Mouse (Mus musculus) spleen, adult 2 months (tissue): ENCODE results near the gene Dnah2.

Source experiments
- CTCF ChIP-seq: fragments of 200-500 bp; IDR thresholded peaks from 2 replicates; pipeline ENCODE4 v1.5.1; 2011; ENCODE audit warnings: mild to moderate bottlenecking, inconsistent platforms; ENCODE audit not compliant: insufficient read depth, insufficient read length, insufficient replicate concordance; ENCODE audit errors: extremely low read depth
- POLR2A ChIP-seq: fragments of 200-500 bp; IDR thresholded peaks from 2 replicates; pipeline ENCODE4 v1.6.1; 2011; ENCODE audit warnings: low read depth, low read length, inconsistent platforms

DNA sequence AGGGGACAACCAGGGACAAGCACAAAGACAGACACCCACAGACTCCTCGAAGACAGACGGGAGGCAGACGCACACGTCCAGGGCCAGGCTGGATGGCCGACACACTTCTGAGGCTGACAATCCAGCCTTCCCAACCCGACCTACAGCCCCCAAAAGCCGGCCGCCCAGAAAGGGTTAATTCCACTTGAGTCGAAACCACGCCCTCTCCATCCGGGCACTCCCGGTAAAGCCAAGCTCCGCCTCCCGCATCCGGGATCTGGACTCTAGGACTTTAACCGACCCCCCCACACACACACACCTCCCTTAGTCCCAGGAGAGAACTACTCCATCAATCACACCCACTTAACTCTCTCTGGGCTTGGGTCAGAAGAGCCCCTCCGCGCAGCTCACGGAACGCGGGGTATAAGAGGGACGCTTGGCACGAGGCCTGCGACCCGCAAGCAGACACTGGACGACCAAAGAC, 137.8 kb downstream of the Dnah2 start:
- TF ChIP-seq POLR2A (no peak), CTCF (no peak)
